Mouse (Mus musculus) neutrophil, adult 5-6 weeks (primary cell): ENCODE results near the gene Map7d1. TPM values are rescaled to one million over a fixed set of nuclear protein-coding genes. Genes with fewer than 3 reads are reported as not detected.

Experiments
- total RNA-seq: library from RNA; stranded (forward); fragments of 200-1000 nt; gene quantifications from 2 replicates; pipeline ENCODE4 v1.2.3, GENCODE M21; 2017

Gene Map7d1
- total RNA-seq, 1 experiment from 2014 or later: 115 TPM

Other genes with a start within 250 kb of the Map7d1 start
- 2,879 and 3,175 TPM in 2 replicates for gene Csf3r, start 231.8 kb downstream of the Map7d1 start, total RNA-seq
- 55.0 and 61.3 TPM in 2 replicates for gene Mrps15, start 209.4 kb downstream of the Map7d1 start, total RNA-seq
- 17.4 and 23.7 TPM in 2 replicates for gene Oscp1, start 197.8 kb downstream of the Map7d1 start, total RNA-seq
- gene Lsm10, start 159.7 kb downstream of the Map7d1 start, total RNA-seq: 19.4 and 29.0 TPM in 2 replicates
- gene Stk40, start 152.4 kb downstream of the Map7d1 start, total RNA-seq: 65.2 and 66.7 TPM in 2 replicates
- 3.1 and 4.4 TPM in 2 replicates for gene Eva1b, start 108.6 kb downstream of the Map7d1 start, total RNA-seq
- gene Sh3d21, start 92.9 kb downstream of the Map7d1 start, total RNA-seq: 0.81 and 0.86 TPM in 2 replicates
- 378 and 401 TPM in 2 replicates for gene Thrap3, start 53.6 kb downstream of the Map7d1 start, total RNA-seq
- gene Trappc3, start 6.0 kb upstream of the Map7d1 start, total RNA-seq: 33.1 and 37.7 TPM in 2 replicates
- not detected in 2 replicates for gene Col8a2, start 30.4 kb upstream of the Map7d1 start, total RNA-seq
- 21.9 and 22.2 TPM in 2 replicates for gene Adprhl2, start 65.4 kb upstream of the Map7d1 start, total RNA-seq
- not detected in 2 replicates for gene Tekt2, start 69.3 kb upstream of the Map7d1 start, total RNA-seq
- gene Ago3, start 173.2 kb upstream of the Map7d1 start, total RNA-seq: 9.7 and 9.9 TPM in 2 replicates
- 27.0 and 27.8 TPM in 2 replicates for gene Ago1, start 212.2 kb upstream of the Map7d1 start, total RNA-seq